Mouse (Mus musculus) left cerebral cortex, adult 11 months (tissue): ENCODE results near the gene Il20rb.
A peak's percentile ranks its signal among the peaks of the same experiment; 100 is the strongest.

Experiments
- DNase-seq: peaks from one replicate; pipeline ENCODE4 v3.0.0; 2022; ENCODE audit warnings: low spot score

The Il20rb gene

GRCm38 (mm10) chr9:100470228-100470627 is 16.4 kb downstream of the Il20rb start:
- DNase-seq: no peak

- no peak for DNase-seq
These were observed 16.9 kb downstream of the Il20rb start for GRCm38 (mm10) chr9:100469681-100470080.

- no peak for DNase-seq
These were observed 18.4 kb downstream of the Il20rb start for GRCm38 (mm10) chr9:100468151-100468550.

GRCm38 (mm10) chr9:100467653-100468052 is 18.9 kb downstream of the Il20rb start:
- peak; percentile 9 for DNase-seq

GRCm38 (mm10) chr9:100466743-100467142 is 19.8 kb downstream of the Il20rb start:
- DNase-seq: no peak

GRCm38 (mm10) chr9:100465988-100466387 is 20.6 kb downstream of the Il20rb start:
- DNase-seq: no peak

- no peak for DNase-seq
These were observed 21.2 kb downstream of the Il20rb start for GRCm38 (mm10) chr9:100465380-100465779.

- no peak for DNase-seq
These were observed 22.8 kb downstream of the Il20rb start for GRCm38 (mm10) chr9:100463771-100464170.

GRCm38 (mm10) chr9:100462098-100462497 is 24.5 kb downstream of the Il20rb start:
- DNase-seq: no peak

- DNase-seq: peak; percentile 10
These were observed 24.9 kb downstream of the Il20rb start for GRCm38 (mm10) chr9:100461671-100462070.

- DNase-seq: no peak
These were observed 26.4 kb downstream of the Il20rb start for GRCm38 (mm10) chr9:100460203-100460602.

GRCm38 (mm10) chr9:100457971-100458681 is 28.5 kb downstream of the Il20rb start:
- no peak for DNase-seq

GRCm38 (mm10) chr9:100454664-100454993 is 32.0 kb downstream of the Il20rb start:
- DNase-seq: no peak

GRCm38 (mm10) chr9:100453944-100454663 is 32.5 kb downstream of the Il20rb start:
- DNase-seq: peak; percentile 50

- DNase-seq: peak; percentile 6
These were observed 34.2 kb downstream of the Il20rb start for GRCm38 (mm10) chr9:100452432-100452831.

- DNase-seq: peak; percentile 44
These were observed 40.4 kb downstream of the Il20rb start for GRCm38 (mm10) chr9:100446059-100446686.

- DNase-seq: no peak
These were observed 46.3 kb downstream of the Il20rb start for GRCm38 (mm10) chr9:100440111-100440790.

- DNase-seq: no peak
These were observed 47.1 kb downstream of the Il20rb start for GRCm38 (mm10) chr9:100439481-100439880.

GRCm38 (mm10) chr9:100438994-100439393 is 47.6 kb downstream of the Il20rb start:
- no peak for DNase-seq

GRCm38 (mm10) chr9:100436865-100437595 is 49.6 kb downstream of the Il20rb start:
- no peak for DNase-seq

GRCm38 (mm10) chr9:100431355-100431754 is 55.2 kb downstream of the Il20rb start:
- DNase-seq: no peak

- DNase-seq: no peak
These were observed 55.7 kb downstream of the Il20rb start for GRCm38 (mm10) chr9:100430911-100431310.
